Mouse (Mus musculus): ENCODE results near the gene Bod1l. TPM values are rescaled to one million over a fixed set of nuclear protein-coding genes. Genes with fewer than 3 reads are reported as not detected.

Bod1l gene
- polyA plus RNA-seq, 1 experiment from 2014 or later: 26.6 TPM

DNA sequence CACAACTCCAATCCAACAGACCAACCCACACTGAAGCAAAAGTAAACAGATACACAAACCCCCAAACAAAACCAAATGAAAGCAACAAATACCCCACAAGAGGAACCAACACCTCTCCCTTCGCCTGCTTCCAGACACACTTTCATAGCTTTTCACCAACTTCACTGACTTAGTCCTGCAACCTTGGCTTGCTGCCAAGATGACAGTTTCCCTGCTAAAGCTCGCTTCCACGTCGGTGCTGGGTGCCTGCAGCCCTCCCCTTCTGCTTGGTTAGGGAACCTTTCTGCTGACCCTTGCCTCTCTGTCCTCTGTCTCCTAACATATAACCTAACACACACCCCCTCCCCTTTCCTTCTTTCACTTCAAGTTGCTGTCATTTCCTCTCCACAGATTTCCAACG, 1.4 kb downstream of the Bod1l start:
- 32% methylated on average over 5 of the region's 5 CpGs for WGBS
- ATAC-seq (ENCODE audit: low FRiP score, low read depth): no peak
- Histone ChIP-seq H3K9ac (0 out of 2 replicates have a peak overlapping the region, but pooled peaks have one; percentile 92), H3K4me1 (replicated peaks) (peaks cover 21% of the 10 kb centered on the region), H3K27me3 (no peaks in the 10 kb centered on the region), H3K27ac (replicated peaks) (no peak overlapping the region), H3K4me3 (peak overlapping the region; percentile 100), H3K4me2 (peak overlapping the region; percentile 87), H3K9me3 (no peaks in the 10 kb centered on the region), H3K36me3 (no peaks in the 10 kb centered on the region)

GRCm38 (mm10) chr5:41841735-41842134, 2.4 kb downstream of the Bod1l start:
- Histone ChIP-seq H3K9ac (no peak overlapping the region), H3K27me3 (no peaks in the 10 kb centered on the region), H3K4me1 (replicated peaks) (peaks cover 21% of the 10 kb centered on the region), H3K4me2 (no peak overlapping the region), H3K36me3 (peaks cover 4% of the 10 kb centered on the region; the same call in 1 of the 2 replicates), H3K27ac (replicated peaks) (no peak overlapping the region), H3K9me3 (no peaks in the 10 kb centered on the region), H3K4me3 (no peak overlapping the region)
- ATAC-seq (ENCODE audit: low FRiP score, low read depth): no peak
- WGBS: 93% methylated on average over 5 of the region's 5 CpGs

DNA sequence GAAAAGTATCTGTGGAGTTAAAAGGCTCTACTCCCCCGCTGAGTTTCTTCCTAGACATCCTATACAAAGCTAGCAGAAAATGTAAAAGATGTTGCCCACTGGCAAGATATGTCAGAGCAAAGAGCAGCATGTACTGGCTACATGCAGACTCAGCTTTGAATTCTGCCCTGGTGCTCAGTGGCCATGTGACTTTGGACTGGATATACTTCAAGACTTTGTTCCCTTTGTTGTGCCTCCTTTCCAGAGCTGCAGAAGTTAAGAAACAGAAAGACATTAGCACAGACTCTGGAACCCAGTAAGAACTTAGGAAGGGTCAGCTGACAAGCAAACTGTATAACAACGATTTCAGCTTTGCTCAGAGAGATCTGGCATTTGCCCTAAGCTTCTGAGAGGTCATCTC, 14.0 kb downstream of the Bod1l start:
- no peak overlapping the region for H3K9ac ChIP-seq
- H3K9me3 ChIP-seq: no peaks in the 10 kb centered on the region
- peaks cover 80% of the 10 kb centered on the region for H3K36me3 ChIP-seq
- H3K4me3 ChIP-seq: no peak overlapping the region
- H3K27me3 ChIP-seq: no peaks in the 10 kb centered on the region
- H3K4me1 ChIP-seq (replicated peaks): no peaks in the 10 kb centered on the region
- ATAC-seq (ENCODE audit: low FRiP score, low read depth): no peak
- H3K27ac ChIP-seq (replicated peaks): no peak overlapping the region
- 96% methylated on average over 2 of the region's 2 CpGs for WGBS
- no peak overlapping the region for H3K4me2 ChIP-seq

DNA sequence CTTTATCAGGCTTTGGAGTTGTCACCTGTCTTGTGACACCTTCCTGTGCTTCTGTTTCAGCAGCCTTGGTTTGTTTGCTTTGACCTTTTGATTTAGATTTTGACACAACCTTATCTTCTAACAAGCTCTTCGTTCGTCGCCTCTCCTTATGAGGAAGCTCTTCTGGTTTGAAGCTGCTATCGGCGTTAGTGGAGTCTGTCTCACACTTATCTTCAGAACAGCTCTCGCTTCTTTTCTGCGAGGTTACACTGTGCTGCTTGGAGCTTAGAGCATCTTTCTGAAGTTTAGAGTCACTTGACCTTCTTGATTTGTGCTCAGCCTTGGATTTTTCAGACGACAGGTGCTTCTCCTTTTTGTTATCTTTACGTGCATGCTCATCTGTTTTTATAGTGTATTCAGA, 23.0 kb downstream of the Bod1l start:
- Histone ChIP-seq H3K4me2 (no peak overlapping the region), H3K4me3 (no peak overlapping the region), H3K27ac (replicated peaks) (no peak overlapping the region), H3K36me3 (peaks cover 89% of the 10 kb centered on the region), H3K9ac (no peak overlapping the region), H3K27me3 (no peaks in the 10 kb centered on the region), H3K4me1 (replicated peaks) (no peaks in the 10 kb centered on the region), H3K9me3 (no peaks in the 10 kb centered on the region)
- ATAC-seq (ENCODE audit: low FRiP score, low read depth): no peak
- WGBS: 96% methylated on average over 9 of the region's 9 CpGs

DNA sequence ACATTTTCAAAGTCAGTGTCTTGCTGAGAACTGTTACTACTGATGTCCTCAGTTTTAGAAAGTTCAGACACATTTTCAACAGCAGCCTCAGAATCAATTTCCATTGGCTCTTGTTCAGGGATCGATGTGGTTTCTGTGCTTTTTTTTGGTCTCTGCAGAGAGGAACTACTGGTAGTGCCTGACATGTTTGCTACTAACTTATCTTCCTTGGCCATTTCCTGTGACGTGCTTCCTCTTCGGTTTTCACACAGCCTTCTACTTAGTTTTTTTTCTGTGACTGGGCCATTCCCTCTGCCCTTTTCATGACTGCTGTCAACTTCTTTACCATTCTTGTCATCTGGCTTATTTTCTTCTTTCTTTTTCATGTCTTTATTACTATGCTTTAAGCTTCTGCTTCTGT, 23.6 kb downstream of the Bod1l start:
- WGBS: 93% methylated on average over 3 of the region's 3 CpGs
- H3K4me1 ChIP-seq (replicated peaks): no peaks in the 10 kb centered on the region
- H3K27ac ChIP-seq (replicated peaks): no peak overlapping the region
- H3K36me3 ChIP-seq: peaks cover 90% of the 10 kb centered on the region
- no peak for ATAC-seq (ENCODE audit: low FRiP score, low read depth)
- H3K9ac ChIP-seq: no peak overlapping the region
- H3K27me3 ChIP-seq: no peaks in the 10 kb centered on the region
- no peak overlapping the region for H3K4me2 ChIP-seq
- no peak overlapping the region for H3K4me3 ChIP-seq
- H3K9me3 ChIP-seq: no peaks in the 10 kb centered on the region

DNA sequence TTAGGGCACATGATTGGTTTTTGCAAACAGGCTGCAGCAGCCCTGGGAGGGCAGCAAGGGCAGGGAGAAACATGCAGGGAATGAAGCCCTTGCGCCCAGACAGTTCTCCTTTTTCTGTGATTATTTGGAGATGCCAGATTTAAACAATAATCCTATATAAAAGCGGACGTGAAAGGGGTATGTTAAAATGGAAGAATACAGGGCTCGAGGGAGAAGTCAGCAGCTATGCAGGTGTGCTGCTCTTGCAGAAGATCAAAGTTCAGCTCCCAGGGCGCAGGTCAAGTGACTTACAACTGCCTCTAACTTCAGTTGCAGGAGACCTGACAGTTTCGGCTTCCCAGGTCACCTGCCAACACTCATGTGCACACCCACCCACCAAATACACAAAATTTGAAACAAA, 31.6 kb downstream of the Bod1l start:
- no peak overlapping the region for H3K4me2 ChIP-seq

GRCm38 (mm10) chr5:41811279-41811678, 32.8 kb downstream of the Bod1l start:
- Histone ChIP-seq H3K9me3 (no peaks in the 10 kb centered on the region), H3K9ac (no peak overlapping the region), H3K4me2 (no peak overlapping the region), H3K4me3 (no peak overlapping the region), H3K36me3 (peaks cover 78% of the 10 kb centered on the region), H3K27ac (replicated peaks) (no peak overlapping the region), H3K4me1 (replicated peaks) (no peaks in the 10 kb centered on the region), H3K27me3 (no peaks in the 10 kb centered on the region)
- 88% methylated on average over 3 of the region's 3 CpGs for whole genome bisulfite sequencing
- ATAC-seq (ENCODE audit: low FRiP score, low read depth): no peak

More for the DNA sequence above, 31.6 kb downstream of the Bod1l start:
- H3K36me3 ChIP-seq: peaks cover 78% of the 10 kb centered on the region
- H3K9me3 ChIP-seq: no peaks in the 10 kb centered on the region
- no peak overlapping the region for H3K4me3 ChIP-seq
- no peak overlapping the region for H3K27ac ChIP-seq (replicated peaks)
- H3K27me3 ChIP-seq: no peaks in the 10 kb centered on the region
- ATAC-seq (ENCODE audit: low FRiP score, low read depth): no peak
- no peak overlapping the region for H3K9ac ChIP-seq
- no peaks in the 10 kb centered on the region for H3K4me1 ChIP-seq (replicated peaks)
- WGBS: 90% methylated on average over 6 of the region's 6 CpGs

DNA sequence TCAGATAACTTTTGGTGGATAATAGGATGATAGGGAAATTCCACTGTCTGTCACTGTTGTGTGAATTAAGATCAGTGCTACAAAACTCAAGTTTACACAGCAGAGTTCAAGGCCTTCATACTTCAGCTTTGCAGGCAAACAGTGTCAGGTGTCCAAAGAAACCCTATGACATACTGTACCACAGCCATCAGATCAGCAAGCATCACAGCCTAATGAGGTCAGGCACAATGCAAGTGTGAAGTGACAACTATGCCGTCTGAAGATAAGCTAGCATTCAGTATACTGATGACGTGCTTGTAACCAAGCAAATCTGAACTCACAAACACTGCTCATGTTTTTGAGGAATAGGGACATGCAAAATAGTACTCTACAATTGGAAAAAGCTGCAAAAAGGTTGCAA, 36.7 kb downstream of the Bod1l start:
- no peak overlapping the region for H3K4me2 ChIP-seq
- no peak for ATAC-seq (ENCODE audit: low FRiP score, low read depth)
- no peak overlapping the region for H3K4me3 ChIP-seq
- peaks cover 77% of the 10 kb centered on the region for H3K36me3 ChIP-seq
- no peak overlapping the region for H3K27ac ChIP-seq (replicated peaks)
- H3K9ac ChIP-seq: no peak overlapping the region
- WGBS: 95% methylated on average over 2 of the region's 2 CpGs
- no peaks in the 10 kb centered on the region for H3K9me3 ChIP-seq
- no peaks in the 10 kb centered on the region for H3K27me3 ChIP-seq
- no peaks in the 10 kb centered on the region for H3K4me1 ChIP-seq (replicated peaks)

- Histone ChIP-seq H3K9me3 (no peaks in the 10 kb centered on the region), H3K36me3 (peaks cover 65% of the 10 kb centered on the region), H3K4me3 (no peak overlapping the region), H3K27me3 (no peaks in the 10 kb centered on the region), H3K4me2 (no peak overlapping the region), H3K4me1 (replicated peaks) (no peaks in the 10 kb centered on the region), H3K9ac (no peak overlapping the region), H3K27ac (replicated peaks) (no peak overlapping the region)
- 89% methylated on average over 5 of the region's 5 CpGs for WGBS
- ATAC-seq (ENCODE audit: low FRiP score, low read depth): no peak
Observed at GRCm38 (mm10) chr5:41806176-41806575, 37.9 kb downstream of the Bod1l start.

- Histone ChIP-seq H3K36me3 (peaks cover 64% of the 10 kb centered on the region), H3K4me1 (replicated peaks) (no peaks in the 10 kb centered on the region), H3K4me3 (no peak overlapping the region), H3K9ac (no peak overlapping the region), H3K4me2 (no peak overlapping the region), H3K27ac (replicated peaks) (no peak overlapping the region), H3K9me3 (no peaks in the 10 kb centered on the region), H3K27me3 (no peaks in the 10 kb centered on the region)
- 94% methylated on average over 2 of the region's 2 CpGs for WGBS
- no peak for ATAC-seq (ENCODE audit: low FRiP score, low read depth)
Observed at GRCm38 (mm10) chr5:41805085-41805484, 39.0 kb downstream of the Bod1l start.

DNA sequence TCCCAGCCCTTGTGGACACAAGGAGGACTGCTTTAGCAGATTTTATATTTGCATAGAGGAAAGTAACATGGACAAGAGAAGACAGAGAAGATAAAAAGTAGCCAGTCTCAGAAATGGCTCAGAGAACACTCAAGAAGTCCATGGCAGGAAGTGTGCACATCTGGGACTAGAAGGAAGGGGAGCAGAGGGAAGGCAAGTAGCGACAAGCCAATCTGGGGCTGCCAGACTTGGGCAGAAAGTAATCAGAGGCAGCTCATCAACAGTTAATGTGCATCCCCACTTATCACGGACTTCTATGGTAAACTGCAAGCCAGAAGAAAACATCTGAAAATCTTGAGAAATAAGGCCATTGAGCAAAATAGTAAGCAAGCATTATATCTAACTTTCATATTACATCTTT, 39.5 kb downstream of the Bod1l start:
- no peaks in the 10 kb centered on the region for H3K9me3 ChIP-seq
- no peak overlapping the region for H3K4me2 ChIP-seq
- no peaks in the 10 kb centered on the region for H3K27me3 ChIP-seq
- ATAC-seq (ENCODE audit: low FRiP score, low read depth): no peak
- H3K36me3 ChIP-seq: peaks cover 63% of the 10 kb centered on the region
- H3K9ac ChIP-seq: no peak overlapping the region
- WGBS: 87% methylated on average over 2 of the region's 2 CpGs
- no peaks in the 10 kb centered on the region for H3K4me1 ChIP-seq (replicated peaks)
- H3K27ac ChIP-seq (replicated peaks): no peak overlapping the region
- no peak overlapping the region for H3K4me3 ChIP-seq

DNA sequence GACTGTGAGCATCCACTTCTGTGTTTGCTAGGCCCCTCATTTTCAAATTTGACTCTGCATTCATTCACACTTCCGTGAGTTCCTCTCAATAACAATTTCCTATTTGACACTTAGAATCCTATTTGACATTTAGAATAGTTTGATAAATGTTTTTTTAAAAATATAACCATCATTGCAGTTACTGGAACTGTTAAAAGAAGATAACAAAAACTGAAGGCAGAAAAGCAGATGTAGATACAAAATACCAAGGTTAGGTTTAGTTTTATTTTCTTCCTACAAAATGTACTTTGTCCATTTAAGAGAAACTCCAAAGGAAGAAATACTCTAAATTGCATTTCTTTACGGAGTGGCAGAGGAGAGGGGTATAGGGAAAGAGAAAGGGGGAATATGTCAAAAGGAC, 42.5 kb downstream of the Bod1l start:
- no peak overlapping the region for H3K27ac ChIP-seq (replicated peaks)
- H3K36me3 ChIP-seq: peaks cover 54% of the 10 kb centered on the region
- no peak overlapping the region for H3K4me2 ChIP-seq
- H3K4me3 ChIP-seq: no peak overlapping the region
- no peak for ATAC-seq (ENCODE audit: low FRiP score, low read depth)
- H3K9ac ChIP-seq: no peak overlapping the region
- no peaks in the 10 kb centered on the region for H3K27me3 ChIP-seq
- WGBS: 91% methylated on average over 2 of the region's 2 CpGs
- H3K4me1 ChIP-seq (replicated peaks): no peaks in the 10 kb centered on the region
- no peaks in the 10 kb centered on the region for H3K9me3 ChIP-seq

GRCm38 (mm10) chr5:41794434-41794833, 49.7 kb downstream of the Bod1l start:
- Histone ChIP-seq H3K4me2 (no peak overlapping the region), H3K27ac (replicated peaks) (no peak overlapping the region), H3K36me3 (peaks cover 52% of the 10 kb centered on the region), H3K4me3 (no peak overlapping the region), H3K27me3 (no peaks in the 10 kb centered on the region), H3K9ac (no peak overlapping the region), H3K4me1 (replicated peaks) (no peaks in the 10 kb centered on the region), H3K9me3 (no peaks in the 10 kb centered on the region)
- no peak for ATAC-seq (ENCODE audit: low FRiP score, low read depth)
